Mouse (Mus musculus): ENCODE measurements around the gene Cldn9.

DNA sequence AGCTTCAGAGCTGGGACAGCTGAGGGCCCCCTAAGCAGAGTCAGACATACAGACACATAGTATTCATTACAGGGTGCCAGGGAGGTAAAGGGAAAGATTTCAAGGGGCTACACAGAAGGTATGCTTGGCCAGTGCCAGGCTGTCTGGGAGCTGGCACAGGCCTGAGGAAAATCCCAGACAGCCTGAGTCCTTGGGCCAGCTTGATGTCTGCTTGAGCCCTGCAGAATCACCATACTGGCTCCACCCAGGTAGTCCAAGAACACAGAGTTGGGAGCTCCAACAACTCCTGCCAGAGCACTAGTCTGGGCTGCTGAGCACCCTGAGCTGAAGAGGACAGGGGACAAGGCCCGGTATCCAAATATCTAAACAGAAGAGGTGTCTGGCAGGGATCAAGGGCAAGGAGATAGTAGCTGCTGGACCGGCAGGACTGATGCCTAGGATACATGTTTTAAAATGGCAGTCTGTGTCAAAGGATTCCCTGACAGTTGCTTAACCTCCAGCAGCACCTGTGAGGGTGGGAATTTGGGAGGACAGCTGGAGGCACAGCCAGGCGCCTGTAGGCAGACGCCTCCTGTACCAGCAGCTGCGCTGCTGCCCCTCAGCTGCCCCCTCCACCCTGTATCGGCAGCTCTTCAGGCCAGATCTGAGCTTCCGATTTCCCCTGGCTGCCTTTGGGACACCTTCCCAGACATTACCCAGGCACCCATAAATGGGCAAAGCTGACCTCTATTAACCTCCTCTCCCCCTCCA lies 38.7 kb upstream of the Cldn9 start, which contains the start of gene 1520401A03Rik:
- TF ChIP-seq POLR2A (IDR thresholded peaks at IDR 0.05; ENCODE audit: insufficient read depth, low read length) (no peak), CTCF (IDR thresholded peaks at IDR 0.05; ENCODE audit: low read depth, low read length) (no peak)

All from ES-Bruce4 (cell line).